Mouse (Mus musculus): Measurements from ENCODE around the gene Krt222. TPM values are rescaled to one million over a fixed set of nuclear protein-coding genes. Genes with fewer than 3 reads are reported as not detected.

Krt222 gene
- polyA plus RNA-seq, 1 experiment, result 0.49 TPM

- Histone ChIP-seq H3K27ac (ENCODE audit: insufficient read depth, low read length) (no peak overlapping the region), H3K4me3 (ENCODE audit: insufficient read depth, low read length) (no peak overlapping the region), H3K4me1 (ENCODE audit: control insufficient read depth, insufficient read depth, low read length) (no peaks in the 10 kb centered on the region)
- TF ChIP-seq POLR2A (IDR thresholded peaks at IDR 0.05; ENCODE audit: low read depth, low read length), result no peak
- no peak for TF ChIP-seq CTCF (IDR thresholded peaks at IDR 0.05; ENCODE audit: borderline replicate concordance, insufficient read depth, low read length)
Observed at GRCm38 (mm10) chr11:99243200-99243819, 575 bp downstream of the Krt222 start.

DNA sequence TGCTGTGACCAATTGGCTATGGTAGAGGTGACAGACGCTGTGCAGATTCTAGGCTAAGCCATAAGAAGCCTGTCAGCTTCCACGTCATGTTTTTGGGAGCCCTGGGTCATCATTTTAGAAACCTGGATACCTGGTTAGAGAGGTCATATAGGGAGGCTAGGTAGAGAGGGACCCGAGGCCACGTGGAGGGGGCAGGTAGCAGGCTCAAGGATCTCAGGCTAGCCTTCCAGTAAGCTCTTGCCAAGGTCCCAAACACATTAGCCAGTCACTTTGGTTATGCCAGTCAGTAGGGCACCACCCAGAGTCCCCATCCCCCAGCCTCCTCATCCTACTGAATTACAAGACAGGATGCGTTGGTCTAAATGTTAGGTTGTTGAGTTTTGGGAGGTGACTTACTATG is 1.8 kb downstream of the Krt222 start:
- no peak overlapping the region for H3K27ac ChIP-seq (ENCODE audit: insufficient read depth, low read length)
- no peak overlapping the region for H3K4me3 ChIP-seq (ENCODE audit: insufficient read depth, low read length)
- H3K4me1 ChIP-seq (ENCODE audit: control insufficient read depth, insufficient read depth, low read length), result no peaks in the 10 kb centered on the region
- TF ChIP-seq CTCF (IDR thresholded peaks at IDR 0.05; ENCODE audit: borderline replicate concordance, insufficient read depth, low read length) (no peak), POLR2A (IDR thresholded peaks at IDR 0.05; ENCODE audit: low read depth, low read length) (no peak)

GRCm38 (mm10) chr11:99238468-99238867 is 5.4 kb downstream of the Krt222 start:
- no peak for TF ChIP-seq POLR2A (IDR thresholded peaks at IDR 0.05; ENCODE audit: low read depth, low read length)
- TF ChIP-seq CTCF (IDR thresholded peaks at IDR 0.05; ENCODE audit: borderline replicate concordance, insufficient read depth, low read length), result no peak
- H3K4me3 ChIP-seq (ENCODE audit: insufficient read depth, low read length), result no peak overlapping the region
- H3K4me1 ChIP-seq (ENCODE audit: control insufficient read depth, insufficient read depth, low read length), result no peaks in the 10 kb centered on the region
- H3K27ac ChIP-seq (ENCODE audit: insufficient read depth, low read length), result no peak overlapping the region

GRCm38 (mm10) chr11:99231049-99231816 is 12.7 kb downstream of the Krt222 start:
- TF ChIP-seq POLR2A (IDR thresholded peaks at IDR 0.05; ENCODE audit: low read depth, low read length), result peak; percentile 15; the same call in 1 of the 2 replicates
- no peak for TF ChIP-seq CTCF (IDR thresholded peaks at IDR 0.05; ENCODE audit: borderline replicate concordance, insufficient read depth, low read length)
- peaks cover 5% of the 10 kb centered on the region; the same call in 1 of the 2 replicates for H3K4me1 ChIP-seq (ENCODE audit: control insufficient read depth, insufficient read depth, low read length)

DNA sequence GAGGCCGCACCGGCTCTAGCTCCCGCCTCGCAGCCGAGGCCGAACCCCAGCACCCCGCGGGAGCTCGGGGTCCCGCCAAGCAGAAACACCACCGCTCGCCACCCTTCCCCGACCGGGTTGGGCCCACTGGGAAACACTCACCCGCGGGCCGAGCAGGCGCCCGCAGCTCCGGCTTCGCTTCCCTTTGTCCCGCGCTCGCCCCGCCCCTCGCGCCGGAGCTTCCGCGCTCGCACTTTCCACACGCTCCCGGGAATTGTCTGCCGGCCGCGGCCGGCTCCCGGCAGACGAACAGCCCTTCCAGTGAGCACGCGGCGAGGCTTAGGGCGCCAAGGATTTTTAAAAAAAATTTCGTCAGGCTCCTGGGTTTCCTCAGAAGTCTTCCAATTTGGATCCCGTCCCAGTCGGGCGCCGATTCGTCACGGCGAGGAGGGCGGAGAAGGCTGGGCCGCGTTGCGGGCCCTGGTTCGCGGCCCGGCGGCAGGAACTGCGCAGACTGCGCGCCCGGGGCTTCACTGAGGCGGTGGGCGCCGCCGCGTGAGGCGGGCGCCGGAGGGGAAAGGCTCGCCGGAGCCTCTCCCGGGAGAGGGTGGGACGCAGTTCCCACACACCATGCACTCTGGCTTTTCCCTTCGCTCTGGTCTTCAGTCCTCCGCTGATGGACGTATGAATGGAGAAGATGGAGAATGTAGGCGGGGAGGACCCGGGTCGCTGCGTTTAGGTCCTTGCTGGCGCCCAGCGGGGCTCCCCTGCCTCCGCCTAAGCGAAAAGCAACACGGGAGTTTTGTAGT is 13.4 kb downstream of the Krt222 start, which contains the start of gene Smarce1:
Gene Smarce1 (minus strand): TSS at position 757 of the 788 bp plus-strand sequence.
- TF ChIP-seq CTCF (IDR thresholded peaks at IDR 0.05; ENCODE audit: borderline replicate concordance, insufficient read depth, low read length) (no peak), POLR2A (IDR thresholded peaks at IDR 0.05; ENCODE audit: low read depth, low read length) (peak; percentile 66)
- Histone ChIP-seq H3K27ac (ENCODE audit: insufficient read depth, low read length) (peak within 1 kb of the TSS; percentile 97), H3K4me1 (ENCODE audit: control insufficient read depth, insufficient read depth, low read length) (peaks cover 5% of the 10 kb centered on the region; the same call in 1 of the 2 replicates), H3K4me3 (ENCODE audit: insufficient read depth, low read length) (peak within 1 kb of the TSS; percentile 67)

More at GRCm38 (mm10) chr11:99231049-99231816, 12.7 kb downstream of the Krt222 start:
- H3K27ac ChIP-seq (ENCODE audit: insufficient read depth, low read length), result peak overlapping the region; percentile 97
- H3K4me3 ChIP-seq (ENCODE audit: insufficient read depth, low read length), result peak overlapping the region; percentile 67

DNA sequence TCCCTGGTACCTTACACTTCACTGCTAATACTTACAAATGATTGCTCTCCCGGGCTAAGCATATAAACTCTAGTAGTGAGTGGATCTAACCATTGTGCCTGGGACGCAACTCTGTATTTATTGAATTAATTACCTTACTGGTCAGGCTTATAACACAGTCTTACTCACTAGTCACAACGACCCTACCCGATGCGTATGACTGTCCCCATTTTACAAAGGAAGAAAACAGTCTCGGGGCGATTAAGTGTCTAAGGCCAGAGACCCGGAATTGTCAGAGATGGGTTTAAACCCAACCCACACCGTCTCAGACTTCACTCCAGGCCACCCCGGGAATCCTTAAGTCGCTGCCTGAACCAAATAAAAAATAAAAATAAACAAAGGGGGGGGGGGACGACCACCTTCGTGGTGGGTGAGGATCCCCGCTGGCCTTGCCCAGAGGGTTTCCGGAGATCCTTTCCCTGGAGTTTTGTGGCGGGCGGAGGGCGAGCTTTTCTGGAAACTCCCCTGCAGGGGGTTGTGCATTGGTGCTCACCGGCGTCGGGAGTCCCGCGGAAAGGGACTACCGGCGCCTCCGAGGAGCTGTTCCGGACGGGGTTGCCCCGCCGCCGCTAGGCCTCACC is 14.1 kb downstream of the Krt222 start:
- peak overlapping the region; percentile 97 for H3K27ac ChIP-seq (ENCODE audit: insufficient read depth, low read length)
- H3K4me3 ChIP-seq (ENCODE audit: insufficient read depth, low read length), result peak overlapping the region; percentile 67
- H3K4me1 ChIP-seq (ENCODE audit: control insufficient read depth, insufficient read depth, low read length), result peaks cover 5% of the 10 kb centered on the region; the same call in 1 of the 2 replicates
- TF ChIP-seq POLR2A (IDR thresholded peaks at IDR 0.05; ENCODE audit: low read depth, low read length) (no peak), CTCF (IDR thresholded peaks at IDR 0.05; ENCODE audit: borderline replicate concordance, insufficient read depth, low read length) (no peak)

GRCm38 (mm10) chr11:99226298-99226697 is 17.6 kb downstream of the Krt222 start:
- H3K4me1 ChIP-seq (ENCODE audit: control insufficient read depth, insufficient read depth, low read length), result peaks cover 4% of the 10 kb centered on the region; the same call in 1 of the 2 replicates
- no peak overlapping the region for H3K27ac ChIP-seq (ENCODE audit: insufficient read depth, low read length)
- H3K4me3 ChIP-seq (ENCODE audit: insufficient read depth, low read length), result no peak overlapping the region
- no peak for TF ChIP-seq CTCF (IDR thresholded peaks at IDR 0.05; ENCODE audit: borderline replicate concordance, insufficient read depth, low read length)

DNA sequence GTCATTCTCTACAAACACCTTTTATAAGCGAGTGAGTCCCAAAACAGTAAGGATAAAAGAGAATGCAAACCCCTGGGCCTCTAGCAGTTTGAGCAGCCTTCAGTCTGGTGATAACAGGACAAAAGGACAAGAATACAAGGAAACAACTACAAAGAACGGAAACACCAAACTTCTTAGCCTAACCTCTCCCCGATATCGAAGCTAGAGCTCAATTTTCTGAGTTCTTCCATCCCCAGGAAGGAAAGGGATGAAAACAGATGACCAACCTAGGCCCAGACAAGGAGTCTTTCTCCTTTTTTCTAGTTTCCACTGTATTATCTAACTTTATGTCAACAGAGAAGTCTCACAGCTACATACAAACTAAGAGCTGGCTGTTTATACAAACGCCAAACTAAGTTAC is 20.6 kb downstream of the Krt222 start:
- Histone ChIP-seq H3K4me3 (ENCODE audit: insufficient read depth, low read length) (no peak overlapping the region), H3K4me1 (ENCODE audit: control insufficient read depth, insufficient read depth, low read length) (peaks cover 4% of the 10 kb centered on the region; the same call in 1 of the 2 replicates), H3K27ac (ENCODE audit: insufficient read depth, low read length) (no peak overlapping the region)
- TF ChIP-seq POLR2A (IDR thresholded peaks at IDR 0.05; ENCODE audit: low read depth, low read length) (no peak), CTCF (IDR thresholded peaks at IDR 0.05; ENCODE audit: borderline replicate concordance, insufficient read depth, low read length) (no peak)

- Histone ChIP-seq H3K4me1 (ENCODE audit: control insufficient read depth, insufficient read depth, low read length) (peaks cover 2% of the 10 kb centered on the region; the same call in 1 of the 2 replicates), H3K27ac (ENCODE audit: insufficient read depth, low read length) (no peak overlapping the region), H3K4me3 (ENCODE audit: insufficient read depth, low read length) (no peak overlapping the region)
- TF ChIP-seq CTCF (IDR thresholded peaks at IDR 0.05; ENCODE audit: borderline replicate concordance, insufficient read depth, low read length), result no peak
- no peak for TF ChIP-seq POLR2A (IDR thresholded peaks at IDR 0.05; ENCODE audit: low read depth, low read length)
Observed at GRCm38 (mm10) chr11:99221811-99222210, 22.1 kb downstream of the Krt222 start.
